Mouse (Mus musculus) layer of hippocampus, adult 9-11 months (tissue): ENCODE results near the gene Bcl2a1c.
"Not testable (repeated sequence)": the region's sequence is repeated elsewhere in the genome, so short reads cannot be mapped to it uniquely, and the experiment has no call there.

ENCODE experiments used
- DNase-seq: peaks from one replicate; pipeline ENCODE4 v3.0.0; 2022

Bcl2a1c gene

GRCm38 (mm10) chr9:114329855-114330254, at the start of gene Bcl2a1c:
TSS of gene Bcl2a1c (plus strand) at chr9:114330135.
- DNase-seq, result not testable (repeated sequence)

- not testable (repeated sequence) for DNase-seq
Measured at GRCm38 (mm10) chr9:114305957-114306356, 24.0 kb upstream of the Bcl2a1c start.

- DNase-seq, result not testable (repeated sequence)
Measured at GRCm38 (mm10) chr9:114311752-114312151, 18.2 kb upstream of the Bcl2a1c start.

GRCm38 (mm10) chr9:114318021-114318420, 11.9 kb upstream of the Bcl2a1c start:
- peak; percentile 39 for DNase-seq

GRCm38 (mm10) chr9:114326011-114326748, 3.8 kb upstream of the Bcl2a1c start:
- DNase-seq, result no peak

- not testable (repeated sequence) for DNase-seq
Measured at GRCm38 (mm10) chr9:114328332-114328731, 1.6 kb upstream of the Bcl2a1c start.

GRCm38 (mm10) chr9:114367783-114368470, 38.0 kb downstream of the Bcl2a1c start:
- DNase-seq, result peak; percentile 72

GRCm38 (mm10) chr9:114368471-114368858, 38.5 kb downstream of the Bcl2a1c start:
- no peak for DNase-seq

- DNase-seq, result not testable (repeated sequence)
Measured at GRCm38 (mm10) chr9:114369389-114369788, 39.5 kb downstream of the Bcl2a1c start.

- not testable (repeated sequence) for DNase-seq
Measured at GRCm38 (mm10) chr9:114371717-114372116, 41.8 kb downstream of the Bcl2a1c start.

- DNase-seq, result no peak
Measured at GRCm38 (mm10) chr9:114375276-114375962, 45.5 kb downstream of the Bcl2a1c start.

- DNase-seq, result no peak
Measured at GRCm38 (mm10) chr9:114377168-114377567, 47.2 kb downstream of the Bcl2a1c start.

GRCm38 (mm10) chr9:114379871-114380270, 49.9 kb downstream of the Bcl2a1c start:
- DNase-seq, result no peak
